Mouse (Mus musculus): ENCODE results near the gene Cldnd1. TPM values are rescaled to one million over a fixed set of nuclear protein-coding genes. Genes with fewer than 3 reads are reported as not detected.

The Cldnd1 gene
- polyA plus RNA-seq, 1 experiment from 2014 or later, result 91.0 TPM

GRCm38 (mm10) chr16:58697261-58697660 is 30.4 kb upstream of the Cldnd1 start:
- Histone ChIP-seq H3K9me3 (no peaks in the 10 kb centered on the region), H3K4me3 (no peak overlapping the region), H3K27ac (no peak overlapping the region), H3K36me3 (replicated peaks) (no peaks in the 10 kb centered on the region), H3K27me3 (ENCODE audit: poor library complexity, severe bottlenecking) (no peaks in the 10 kb centered on the region), H3K4me1 (no peaks in the 10 kb centered on the region)
- WGBS, result 96% methylated on average over 1 of the region's 1 CpGs
- DNase-seq (ENCODE audit: extremely low spot score, low spot score), result no peak

- Histone ChIP-seq H3K4me3 (no peak overlapping the region), H3K27ac (no peak overlapping the region), H3K27me3 (ENCODE audit: poor library complexity, severe bottlenecking) (no peaks in the 10 kb centered on the region), H3K36me3 (replicated peaks) (no peaks in the 10 kb centered on the region), H3K9me3 (no peaks in the 10 kb centered on the region), H3K4me1 (peaks cover 7% of the 10 kb centered on the region; the same call in 1 of the 2 replicates)
- 83% methylated on average over 6 of the region's 6 CpGs for WGBS
- no peak for DNase-seq (ENCODE audit: extremely low spot score, low spot score)
Measured at GRCm38 (mm10) chr16:58700174-58700573, 27.5 kb upstream of the Cldnd1 start.

- Histone ChIP-seq H3K27ac (no peak overlapping the region), H3K9me3 (no peaks in the 10 kb centered on the region)
- 87% methylated on average over 12 of the region's 12 CpGs for WGBS
Measured at GRCm38 (mm10) chr16:58700816-58701424, 26.8 kb upstream of the Cldnd1 start.

GRCm38 (mm10) chr16:58701779-58702178 is 25.9 kb upstream of the Cldnd1 start:
- H3K9me3 ChIP-seq, result no peaks in the 10 kb centered on the region
- H3K27ac ChIP-seq, result no peak overlapping the region
- H3K4me3 ChIP-seq, result no peak overlapping the region
- no peaks in the 10 kb centered on the region for H3K36me3 ChIP-seq (replicated peaks)
- WGBS, result 79% methylated on average over 6 of the region's 6 CpGs
- DNase-seq (ENCODE audit: extremely low spot score, low spot score), result no peak
- peaks cover 7% of the 10 kb centered on the region; the same call in 1 of the 2 replicates for H3K4me1 ChIP-seq
- no peaks in the 10 kb centered on the region for H3K27me3 ChIP-seq (ENCODE audit: poor library complexity, severe bottlenecking)

More at GRCm38 (mm10) chr16:58700816-58701424, 26.8 kb upstream of the Cldnd1 start:
- Histone ChIP-seq H3K4me3 (no peak overlapping the region), H3K4me1 (peaks cover 7% of the 10 kb centered on the region; the same call in 1 of the 2 replicates), H3K36me3 (replicated peaks) (no peaks in the 10 kb centered on the region), H3K27me3 (ENCODE audit: poor library complexity, severe bottlenecking) (no peaks in the 10 kb centered on the region)
- no peak for DNase-seq (ENCODE audit: extremely low spot score, low spot score)

- Histone ChIP-seq H3K4me3 (no peak overlapping the region), H3K4me1 (peaks cover 7% of the 10 kb centered on the region; the same call in 1 of the 2 replicates), H3K27me3 (ENCODE audit: poor library complexity, severe bottlenecking) (no peaks in the 10 kb centered on the region), H3K36me3 (replicated peaks) (no peaks in the 10 kb centered on the region), H3K9me3 (no peaks in the 10 kb centered on the region), H3K27ac (no peak overlapping the region)
- WGBS, result 89% methylated on average over 10 of the region's 10 CpGs
- DNase-seq (ENCODE audit: extremely low spot score, low spot score), result no peak
Measured at GRCm38 (mm10) chr16:58702329-58702932, 25.3 kb upstream of the Cldnd1 start.

- DNase-seq (ENCODE audit: extremely low spot score, low spot score), result no peak
- Histone ChIP-seq H3K36me3 (replicated peaks) (no peaks in the 10 kb centered on the region), H3K9me3 (no peaks in the 10 kb centered on the region), H3K4me3 (no peak overlapping the region), H3K27ac (no peak overlapping the region), H3K4me1 (peaks cover 8% of the 10 kb centered on the region; the same call in 1 of the 2 replicates), H3K27me3 (ENCODE audit: poor library complexity, severe bottlenecking) (no peaks in the 10 kb centered on the region)
- 54% methylated on average over 10 of the region's 10 CpGs for WGBS
Measured at GRCm38 (mm10) chr16:58703382-58704124, 24.2 kb upstream of the Cldnd1 start.

GRCm38 (mm10) chr16:58704999-58705398 is 22.7 kb upstream of the Cldnd1 start:
- no peaks in the 10 kb centered on the region for H3K9me3 ChIP-seq
- H3K27ac ChIP-seq, result no peak overlapping the region
- H3K36me3 ChIP-seq (replicated peaks), result no peaks in the 10 kb centered on the region
- peaks cover 13% of the 10 kb centered on the region; the same call in 1 of the 2 replicates for H3K4me1 ChIP-seq
- no peak overlapping the region for H3K4me3 ChIP-seq
- no peaks in the 10 kb centered on the region for H3K27me3 ChIP-seq (ENCODE audit: poor library complexity, severe bottlenecking)
- no peak for DNase-seq (ENCODE audit: extremely low spot score, low spot score)

- WGBS, result 92% methylated on average over 4 of the region's 4 CpGs
- no peak for DNase-seq (ENCODE audit: extremely low spot score, low spot score)
- Histone ChIP-seq H3K4me3 (no peak overlapping the region), H3K4me1 (peaks cover 13% of the 10 kb centered on the region; the same call in 1 of the 2 replicates), H3K36me3 (replicated peaks) (no peaks in the 10 kb centered on the region), H3K9me3 (no peaks in the 10 kb centered on the region), H3K27me3 (ENCODE audit: poor library complexity, severe bottlenecking) (no peaks in the 10 kb centered on the region), H3K27ac (no peak overlapping the region)
Measured at GRCm38 (mm10) chr16:58707276-58707905, 20.3 kb upstream of the Cldnd1 start.

- no peak for DNase-seq (ENCODE audit: extremely low spot score, low spot score)
- Histone ChIP-seq H3K27ac (no peak overlapping the region), H3K36me3 (replicated peaks) (no peaks in the 10 kb centered on the region), H3K27me3 (ENCODE audit: poor library complexity, severe bottlenecking) (no peaks in the 10 kb centered on the region), H3K4me1 (peaks cover 8% of the 10 kb centered on the region; the same call in 1 of the 2 replicates), H3K4me3 (no peak overlapping the region), H3K9me3 (no peaks in the 10 kb centered on the region)
- 83% methylated on average over 3 of the region's 3 CpGs for WGBS
Measured at GRCm38 (mm10) chr16:58708601-58709475, 18.9 kb upstream of the Cldnd1 start.

GRCm38 (mm10) chr16:58709536-58709935 is 18.2 kb upstream of the Cldnd1 start:
- Histone ChIP-seq H3K4me1 (peaks cover 7% of the 10 kb centered on the region; the same call in 1 of the 2 replicates), H3K4me3 (no peak overlapping the region), H3K27me3 (ENCODE audit: poor library complexity, severe bottlenecking) (no peaks in the 10 kb centered on the region), H3K9me3 (no peaks in the 10 kb centered on the region), H3K36me3 (replicated peaks) (no peaks in the 10 kb centered on the region), H3K27ac (no peak overlapping the region)
- DNase-seq (ENCODE audit: extremely low spot score, low spot score), result no peak
- WGBS, result 82% methylated on average over 4 of the region's 4 CpGs

GRCm38 (mm10) chr16:58712221-58712620 is 15.5 kb upstream of the Cldnd1 start:
- WGBS, result 80% methylated on average over 8 of the region's 8 CpGs
- Histone ChIP-seq H3K36me3 (replicated peaks) (no peaks in the 10 kb centered on the region), H3K27me3 (ENCODE audit: poor library complexity, severe bottlenecking) (no peaks in the 10 kb centered on the region), H3K4me3 (no peak overlapping the region), H3K9me3 (no peaks in the 10 kb centered on the region), H3K27ac (no peak overlapping the region), H3K4me1 (peaks cover 7% of the 10 kb centered on the region; the same call in 1 of the 2 replicates)
- DNase-seq (ENCODE audit: extremely low spot score, low spot score), result no peak

- Histone ChIP-seq H3K9me3 (no peaks in the 10 kb centered on the region), H3K4me1 (peaks cover 9% of the 10 kb centered on the region; the same call in 1 of the 2 replicates), H3K27ac (no peak overlapping the region), H3K27me3 (ENCODE audit: poor library complexity, severe bottlenecking) (no peaks in the 10 kb centered on the region), H3K36me3 (replicated peaks) (no peaks in the 10 kb centered on the region), H3K4me3 (no peak overlapping the region)
- WGBS, result 88% methylated on average over 1 of the region's 1 CpGs
- DNase-seq (ENCODE audit: extremely low spot score, low spot score), result no peak
Measured at GRCm38 (mm10) chr16:58713128-58713527, 14.6 kb upstream of the Cldnd1 start.

All from forebrain, embryonic 10.5 days (tissue).